Mouse (Mus musculus) v-Abl transformed pro-B cells (cell line): Measurements from ENCODE around the gene P4ha2.

Experiments
- in situ Hi-C, 2 experiments: fragments of 400-800 bp; cut with MboI; formaldehyde crosslinking; loops; one replicate each; pipeline ENCODE4 v1.15.1; 2025; ENCODE audit not compliant: unreplicated experiment in 2 of 2

The P4ha2 gene

DNA sequence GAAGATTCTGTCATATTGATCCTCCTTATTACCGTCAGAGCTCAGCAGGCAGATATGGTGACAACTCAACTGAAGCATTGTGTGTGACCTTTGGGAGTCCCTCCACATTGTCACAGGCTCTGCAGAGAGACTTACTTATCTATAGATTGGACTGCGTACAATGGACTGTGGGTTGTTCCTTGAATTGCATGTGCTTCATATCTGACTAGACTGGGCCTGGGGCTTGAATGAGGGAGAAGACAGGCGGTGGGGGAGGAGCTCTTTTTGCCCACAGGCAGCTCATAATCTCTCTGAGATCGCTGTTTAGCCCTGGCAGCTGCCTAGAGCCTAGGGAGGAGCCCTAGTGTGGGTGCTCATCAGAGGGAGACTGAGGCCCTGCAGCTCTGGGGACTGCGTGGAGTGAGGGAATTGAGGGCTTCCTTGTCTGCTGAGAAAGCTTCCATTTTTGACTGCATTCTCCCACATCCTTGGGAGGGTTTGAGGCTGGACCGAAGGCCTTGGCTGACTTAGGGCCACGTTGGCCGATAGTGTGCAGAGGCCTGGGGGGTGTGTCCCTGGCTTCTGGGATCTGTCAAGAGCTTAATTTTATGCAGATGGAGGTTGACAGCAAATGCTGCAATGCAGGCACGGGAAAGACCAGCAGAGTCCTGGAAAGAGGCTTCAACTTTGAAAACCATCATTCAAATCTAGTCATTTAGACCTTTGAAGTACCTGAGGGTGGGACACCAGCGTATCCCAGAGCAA lies 3.0 kb downstream of the P4ha2 start:
- in situ Hi-C loops, result loop anchor here in 1 of 2 experiments (25.0 kb wide), 1 partner anchor 784 kb away; no protein-coding TSS in a partner anchor

DNA sequence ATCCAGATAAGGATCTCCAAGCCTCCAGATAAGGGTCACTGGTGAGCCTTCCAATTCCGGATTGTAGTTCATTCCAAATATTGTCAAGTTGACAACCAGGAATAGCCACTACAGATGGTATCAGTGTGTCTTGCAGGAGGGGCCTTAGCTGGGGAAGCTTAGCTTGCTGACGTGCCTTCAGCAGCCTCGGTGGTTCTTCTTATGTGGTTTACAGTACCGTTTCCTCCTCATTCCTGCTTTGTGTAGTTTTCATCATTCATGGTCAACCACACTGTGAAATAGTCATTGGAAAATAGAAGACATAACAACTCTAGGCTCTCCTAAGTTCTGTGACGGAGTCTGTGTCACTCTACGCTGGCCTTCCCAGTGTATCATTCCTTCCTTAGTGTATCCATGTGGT lies 5.1 kb downstream of the P4ha2 start:
- in situ Hi-C loops, result loop anchor here in 1 of 2 experiments (25.0 kb wide), 1 partner anchor 782 kb away; no protein-coding TSS in a partner anchor

DNA sequence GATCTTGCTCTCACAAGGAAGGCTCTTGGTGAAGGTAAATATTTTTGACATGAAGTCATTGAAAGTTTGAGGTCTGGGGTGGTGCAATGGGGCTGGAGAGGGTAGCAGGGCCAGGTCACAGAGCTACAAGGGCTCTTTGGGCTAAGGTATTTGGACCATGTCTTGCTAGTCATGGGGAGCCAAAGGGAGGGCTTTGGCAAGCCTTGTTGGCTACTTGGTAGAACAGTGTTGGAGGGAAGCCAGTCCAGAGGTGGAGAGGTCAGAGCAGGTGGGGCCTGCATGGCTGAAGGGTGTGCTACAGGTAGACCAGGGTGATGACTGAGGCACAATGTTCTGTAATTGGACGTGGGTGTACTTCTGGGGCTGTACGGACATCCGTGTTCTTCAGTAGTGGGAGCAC lies 6.8 kb downstream of the P4ha2 start:
- in situ Hi-C loops, result loop anchor here in 1 of 2 experiments (25.0 kb wide), 1 partner anchor 781 kb away; no protein-coding TSS in a partner anchor

DNA sequence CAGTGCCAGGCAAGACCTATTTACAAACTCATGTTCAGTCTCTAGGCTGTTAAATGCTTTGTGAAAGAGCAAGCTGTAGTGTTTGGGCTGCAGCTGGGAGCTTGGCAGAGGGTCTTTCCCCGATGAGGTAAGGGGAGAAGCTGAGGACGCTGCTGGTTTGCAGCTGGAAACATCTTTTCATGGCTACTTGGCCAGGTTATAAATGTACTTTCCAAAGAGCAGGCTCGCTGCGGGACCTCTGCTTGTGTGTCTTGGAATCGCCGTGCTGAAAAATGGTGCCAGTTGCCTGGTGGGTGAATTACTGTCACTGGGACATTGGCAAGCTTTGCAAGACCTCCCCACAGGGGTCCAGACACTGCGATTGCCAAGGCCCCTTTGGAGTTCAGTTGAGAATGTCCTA lies 7.3 kb downstream of the P4ha2 start:
- in situ Hi-C loops, result loop anchor here in 1 of 2 experiments (25.0 kb wide), 1 partner anchor 780 kb away; no protein-coding TSS in a partner anchor

DNA sequence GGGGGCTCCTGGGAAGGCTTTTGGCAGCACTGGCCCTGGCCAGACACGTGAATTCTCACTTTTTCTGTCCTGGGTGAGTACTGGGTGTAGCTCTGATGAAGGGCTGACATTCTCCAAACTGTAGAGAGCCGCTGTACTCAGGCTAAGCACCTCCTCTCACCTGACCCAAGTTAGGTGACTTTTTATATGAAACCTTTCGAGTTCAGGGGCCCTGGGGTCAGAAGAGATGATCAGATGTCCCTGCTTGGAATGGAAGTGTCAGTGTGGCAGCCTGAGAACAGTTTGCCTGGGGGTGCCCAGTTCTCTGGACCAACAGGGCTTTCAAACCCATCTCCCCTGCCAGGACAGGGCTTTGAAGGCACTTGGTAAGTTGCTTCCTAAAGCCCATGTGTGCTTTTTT lies 8.2 kb downstream of the P4ha2 start:
- in situ Hi-C loops, result loop anchor here in 1 of 2 experiments (25.0 kb wide), 1 partner anchor 779 kb away; no protein-coding TSS in a partner anchor

DNA sequence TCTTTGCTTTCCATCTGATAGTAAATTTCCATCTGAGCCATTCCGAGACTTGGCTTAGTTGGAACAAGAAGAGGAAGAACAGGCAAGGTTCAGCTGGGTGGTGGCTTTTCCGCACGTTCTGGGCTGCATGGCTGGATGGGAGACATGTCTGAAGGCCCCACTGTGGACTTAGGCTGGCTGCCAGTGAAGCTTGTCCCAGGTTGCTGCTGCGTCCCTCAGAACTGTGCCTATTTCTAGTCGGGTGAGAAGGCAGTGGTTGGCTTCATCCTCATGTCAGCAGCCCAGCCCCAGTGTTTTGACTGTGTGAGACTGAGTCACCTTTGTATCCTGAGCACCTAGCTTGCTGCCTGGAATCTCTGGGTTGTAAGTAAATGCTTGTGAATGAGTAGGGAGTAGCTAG lies 9.0 kb downstream of the P4ha2 start:
- in situ Hi-C loops, result loop anchor here in 1 of 2 experiments (25.0 kb wide), 1 partner anchor 778 kb away; no protein-coding TSS in a partner anchor

DNA sequence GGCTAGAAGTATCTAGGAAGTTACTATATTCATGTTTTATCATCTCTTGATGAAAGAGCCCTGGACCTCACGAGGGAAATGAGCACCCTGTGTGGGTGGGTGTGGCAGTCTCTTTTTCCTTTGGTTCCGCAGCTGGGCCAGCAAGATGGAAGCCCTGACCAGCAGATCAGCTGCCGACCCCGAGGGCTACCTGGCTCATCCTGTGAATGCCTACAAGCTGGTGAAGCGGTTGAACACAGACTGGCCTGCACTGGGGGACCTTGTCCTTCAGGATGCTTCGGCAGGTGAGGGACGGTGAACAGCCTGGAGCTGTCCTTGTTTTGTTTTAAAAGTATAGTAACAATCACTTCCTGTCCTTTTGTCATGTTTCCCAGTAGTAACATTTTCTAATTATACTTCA lies 11.4 kb downstream of the P4ha2 start:
- in situ Hi-C loops, result loop anchor here in 1 of 2 experiments (25.0 kb wide), 1 partner anchor 776 kb away; no protein-coding TSS in a partner anchor

DNA sequence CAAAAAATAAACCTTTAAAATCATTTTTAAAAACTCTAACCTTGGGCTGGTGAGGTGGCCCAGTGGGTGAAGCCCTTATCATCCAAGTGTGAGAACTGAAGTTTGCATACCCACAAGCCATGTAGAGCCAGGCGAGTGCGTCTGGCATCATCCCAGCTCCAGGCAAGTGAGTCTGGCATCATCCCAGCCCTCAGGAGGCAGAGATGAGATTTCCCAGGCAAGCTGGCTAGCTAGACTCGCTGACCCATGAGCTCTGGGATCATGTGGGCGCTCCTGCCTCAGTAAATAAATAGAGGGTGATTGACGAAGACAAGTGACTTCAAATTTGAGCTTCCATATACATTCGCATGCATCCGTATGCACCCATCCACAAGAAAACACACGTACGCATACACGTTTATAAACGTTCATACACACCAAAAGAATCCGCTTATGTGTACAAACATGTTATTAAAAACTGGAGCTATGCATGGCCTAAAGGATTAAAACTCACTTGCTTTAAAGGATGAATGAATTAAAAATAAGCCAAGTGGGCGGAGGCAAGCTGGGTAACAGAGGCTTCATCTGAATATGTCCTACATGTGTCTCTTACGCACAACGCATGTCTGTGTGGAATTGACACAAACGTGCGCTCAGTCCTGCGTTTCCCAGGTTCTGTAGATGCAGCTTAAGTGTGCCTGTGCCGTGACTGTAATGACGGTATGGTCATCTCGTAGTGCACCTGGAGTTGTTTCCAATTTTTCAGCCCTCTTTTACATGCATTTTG lies 12.3 kb downstream of the P4ha2 start:
- in situ Hi-C loops, result loop anchor here in 1 of 2 experiments (25.0 kb wide), 1 partner anchor 775 kb away; no protein-coding TSS in a partner anchor

DNA sequence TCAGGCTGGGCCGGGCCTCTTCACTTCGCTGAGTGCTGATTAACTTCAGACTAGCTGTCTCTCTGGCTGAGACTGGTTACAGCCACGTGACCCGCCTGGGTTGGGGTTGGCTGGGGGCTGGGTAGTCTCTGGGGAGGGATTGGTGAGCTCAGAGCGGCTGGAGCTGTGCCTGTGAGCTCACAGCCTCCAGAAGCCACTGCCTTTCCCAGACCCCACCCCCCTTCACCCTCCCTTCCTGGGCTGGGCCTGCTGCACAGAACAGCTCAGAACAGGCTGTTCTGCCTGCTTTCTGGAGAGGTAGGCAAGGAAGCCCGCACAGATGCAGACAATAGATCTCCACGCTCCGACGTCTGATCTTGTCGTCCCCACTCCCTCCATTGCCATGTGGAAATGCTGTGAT lies 13.0 kb downstream of the P4ha2 start:
- in situ Hi-C loops, result loop anchor here in 1 of 2 experiments (25.0 kb wide), 1 partner anchor 774 kb away; no protein-coding TSS in a partner anchor

DNA sequence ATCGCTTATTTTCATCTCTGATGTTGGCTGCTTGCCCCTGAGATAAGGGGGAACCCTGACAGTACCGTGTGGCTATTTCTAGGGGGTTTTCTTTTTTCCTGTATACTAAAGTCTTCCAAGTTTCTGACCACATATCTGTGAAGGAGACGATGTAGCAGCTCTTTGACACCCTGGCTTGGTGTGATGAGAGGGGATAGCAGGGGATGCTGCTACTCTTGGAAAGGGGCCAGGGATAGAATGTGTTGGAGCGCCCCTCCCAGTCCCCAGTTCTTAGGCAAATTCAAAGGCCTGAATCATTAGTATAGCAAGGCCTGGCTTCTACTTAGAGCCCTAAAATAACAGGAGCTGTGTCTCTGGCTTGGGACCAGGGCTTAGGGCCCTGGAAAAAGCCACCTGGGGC lies 13.5 kb downstream of the P4ha2 start:
- in situ Hi-C loops, result loop anchor here in 1 of 2 experiments (25.0 kb wide), 1 partner anchor 774 kb away; no protein-coding TSS in a partner anchor

DNA sequence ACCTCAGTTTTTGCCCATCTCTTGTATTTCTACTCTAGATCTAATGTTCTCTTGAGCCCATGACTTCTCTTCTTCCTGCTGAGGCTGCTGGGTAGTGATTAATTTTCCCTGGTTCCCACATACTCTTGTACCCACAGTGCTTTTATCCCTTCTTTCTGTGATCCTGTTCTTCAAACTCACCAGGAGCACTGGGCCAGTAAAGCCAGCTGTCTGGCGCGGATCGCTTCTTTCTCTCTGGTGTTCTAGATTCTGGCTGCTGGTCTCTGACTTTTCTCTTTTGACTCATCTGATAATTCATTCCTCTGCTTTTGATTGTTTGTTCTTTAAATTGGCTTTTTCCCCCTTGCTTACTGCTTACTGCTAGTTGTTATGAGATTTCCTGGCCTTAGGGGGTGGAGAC lies 14.9 kb downstream of the P4ha2 start:
- in situ Hi-C loops, result loop anchor here in 1 of 2 experiments (25.0 kb wide), 1 partner anchor 773 kb away; no protein-coding TSS in a partner anchor

DNA sequence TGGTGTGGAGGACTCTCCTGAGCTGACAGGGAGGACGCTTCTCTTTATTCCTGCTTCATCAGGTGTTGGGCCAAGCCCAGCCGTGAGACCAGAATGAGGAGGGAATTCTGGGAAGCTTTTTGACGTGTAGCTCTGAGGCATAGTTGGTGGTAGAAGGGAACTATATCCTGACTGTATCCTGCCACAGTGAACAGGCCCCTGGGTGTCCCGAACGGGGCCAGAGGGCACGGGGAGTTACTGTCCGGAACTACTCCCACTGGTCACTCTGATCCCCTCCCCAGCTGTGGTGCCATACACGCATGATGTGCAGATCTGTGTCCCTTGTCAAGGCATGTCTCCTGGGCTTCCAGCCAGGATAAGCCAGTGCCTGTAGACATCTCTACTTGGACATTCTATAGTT lies 15.4 kb downstream of the P4ha2 start:
- in situ Hi-C loops, result loop anchor here in 1 of 2 experiments (25.0 kb wide), 1 partner anchor 772 kb away; no protein-coding TSS in a partner anchor

DNA sequence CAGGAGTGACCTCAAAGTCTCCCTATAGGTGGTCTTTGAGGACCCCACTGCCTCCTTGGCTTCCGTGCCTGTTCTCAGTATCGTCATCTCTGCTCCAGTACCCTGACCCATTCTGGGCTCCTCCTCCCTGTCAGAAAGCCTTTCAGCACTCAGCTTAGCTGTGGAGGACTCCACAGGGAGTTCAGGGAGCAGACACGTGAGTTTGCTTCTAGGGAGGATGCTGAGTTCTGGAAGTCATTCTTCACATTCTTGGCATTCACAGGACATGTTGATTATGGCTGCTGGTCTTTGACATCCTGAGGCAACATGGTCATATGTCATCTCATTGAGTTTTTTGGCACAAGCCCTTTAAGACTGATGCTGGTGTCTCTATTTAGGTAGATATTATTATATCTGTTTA lies 16.0 kb downstream of the P4ha2 start:
- in situ Hi-C loops, result loop anchor here in 1 of 2 experiments (25.0 kb wide), 1 partner anchor 771 kb away; no protein-coding TSS in a partner anchor

DNA sequence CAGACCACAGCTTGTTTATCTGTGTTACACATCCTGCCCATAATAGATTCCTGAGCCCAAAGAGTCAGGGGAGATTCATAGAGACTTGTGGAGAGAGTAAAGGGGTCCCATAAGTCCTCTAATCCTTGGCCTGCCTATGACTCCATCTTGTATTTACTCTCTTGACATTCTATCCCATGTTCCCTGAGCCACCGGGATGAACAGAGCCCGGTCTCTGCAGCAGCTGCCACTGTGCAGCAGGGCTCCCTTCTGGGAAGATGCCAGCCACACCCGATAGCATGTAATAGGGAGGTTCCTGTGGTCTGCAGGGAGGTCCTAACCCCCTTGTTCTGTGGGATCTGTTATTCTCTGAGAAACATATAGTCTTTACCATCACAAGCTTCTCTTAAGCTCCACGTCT lies 16.5 kb downstream of the P4ha2 start:
- in situ Hi-C loops, result loop anchor here in 1 of 2 experiments (25.0 kb wide), 1 partner anchor 771 kb away; no protein-coding TSS in a partner anchor

DNA sequence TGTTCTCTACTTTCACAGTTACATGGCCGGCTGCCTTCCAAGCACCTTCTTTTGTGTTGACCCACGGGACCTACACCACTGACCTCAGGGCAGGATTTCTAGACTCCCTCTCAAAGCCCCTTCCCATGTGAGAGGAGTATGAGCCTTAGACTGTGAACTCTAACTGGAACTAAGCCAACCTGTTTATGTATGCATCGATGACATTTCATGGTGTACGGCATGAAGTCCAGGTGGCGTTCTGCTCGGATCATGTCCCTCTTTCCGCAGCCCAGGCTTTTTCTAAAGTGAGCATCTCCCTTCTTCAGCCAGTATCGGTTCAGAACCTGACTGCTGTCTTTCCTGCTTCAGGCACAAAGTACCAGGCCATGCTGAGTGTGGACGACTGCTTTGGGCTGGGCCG lies 17.2 kb downstream of the P4ha2 start:
- in situ Hi-C loops, result loop anchor here in 1 of 2 experiments (25.0 kb wide), 1 partner anchor 770 kb away; no protein-coding TSS in a partner anchor

DNA sequence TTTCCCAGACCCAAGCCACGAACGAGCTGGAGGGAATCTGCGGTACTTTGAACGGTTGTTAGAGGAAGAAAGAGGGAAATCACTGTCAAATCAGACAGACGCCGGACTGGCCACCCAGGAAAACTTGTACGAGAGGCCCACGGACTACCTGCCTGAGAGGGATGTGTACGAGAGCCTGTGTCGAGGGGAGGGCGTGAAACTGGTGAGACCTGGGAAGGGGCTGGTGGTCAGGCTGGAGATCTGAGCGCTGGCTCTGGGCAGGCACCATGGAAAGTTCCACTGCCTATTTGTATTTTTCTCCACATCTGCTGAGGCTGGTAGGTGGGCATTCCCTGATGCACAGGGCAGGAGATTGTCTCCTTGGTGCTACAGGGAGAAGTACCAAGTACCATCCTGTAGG lies 19.2 kb downstream of the P4ha2 start:
- in situ Hi-C loops, result loop anchor here in 1 of 2 experiments (25.0 kb wide), 1 partner anchor 768 kb away; no protein-coding TSS in a partner anchor

DNA sequence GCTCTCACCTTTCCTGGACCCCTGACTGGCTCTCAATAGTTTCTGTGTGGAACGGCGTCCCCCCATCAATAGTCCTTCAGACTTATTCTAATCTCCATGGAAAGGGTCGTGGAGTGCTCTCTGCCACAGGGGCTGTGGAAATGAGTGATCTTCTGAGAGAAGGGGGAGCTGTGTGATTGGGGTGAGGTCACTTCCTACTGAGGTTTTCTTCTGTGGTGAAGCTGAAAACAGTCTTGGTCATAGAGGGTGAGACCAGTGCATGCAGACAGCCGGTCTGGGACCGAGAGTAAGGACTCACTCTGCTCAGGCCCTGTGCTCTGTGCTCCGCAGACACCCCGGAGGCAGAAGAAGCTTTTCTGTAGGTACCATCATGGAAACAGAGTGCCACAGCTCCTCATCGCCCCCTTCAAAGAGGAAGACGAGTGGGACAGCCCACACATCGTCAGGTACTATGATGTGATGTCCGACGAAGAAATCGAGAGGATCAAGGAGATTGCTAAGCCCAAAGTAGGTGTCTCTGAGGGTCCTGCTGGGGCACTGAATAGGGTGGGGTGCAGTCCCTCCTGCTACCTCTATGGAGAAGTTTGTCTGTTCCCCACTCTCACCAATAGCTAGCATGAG lies 20.0 kb downstream of the P4ha2 start:
- in situ Hi-C loops, result loop anchor here in 1 of 2 experiments (25.0 kb wide), 1 partner anchor 767 kb away; no protein-coding TSS in a partner anchor

DNA sequence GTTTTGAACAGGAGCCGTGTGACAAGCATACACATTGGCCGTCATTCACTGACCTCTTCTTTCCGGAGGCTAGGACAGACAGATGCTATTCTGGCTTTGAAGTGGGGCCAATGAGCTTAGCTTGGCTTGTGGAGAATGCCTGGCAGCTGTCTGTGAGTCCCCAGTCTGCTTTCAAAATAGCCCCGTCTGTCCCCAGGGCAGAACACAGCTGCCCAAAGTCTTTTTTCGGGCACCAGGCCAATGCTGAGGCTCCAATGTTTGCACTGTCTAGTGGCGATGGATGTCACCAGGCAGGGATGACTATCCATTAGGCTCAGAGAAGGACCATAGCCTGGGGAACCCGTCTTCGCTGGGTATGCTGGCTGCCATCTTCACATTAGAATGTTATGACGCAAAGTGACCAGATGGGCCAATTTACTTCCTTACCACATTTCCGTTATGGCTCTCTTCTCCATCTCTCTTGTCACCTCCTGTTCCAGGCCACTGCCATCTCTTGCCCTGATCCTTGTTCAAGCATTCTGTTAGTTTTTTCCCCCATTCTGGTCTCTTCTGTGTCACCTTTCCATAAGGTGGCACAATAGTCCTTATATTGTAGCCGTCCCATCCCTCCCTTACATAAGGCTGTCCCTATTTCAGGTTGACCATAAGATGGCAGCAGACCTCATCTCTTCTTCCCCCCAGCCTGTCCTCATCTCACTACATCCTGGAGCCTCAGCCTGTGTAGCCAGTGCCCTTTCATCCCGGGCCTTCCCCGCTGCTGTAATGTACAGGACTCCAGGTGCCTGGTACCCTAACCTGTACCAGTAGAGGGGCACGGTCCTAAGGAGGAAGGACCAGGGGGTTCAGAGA lies 22.7 kb downstream of the P4ha2 start:
- in situ Hi-C loops, result loop anchor here in 1 of 2 experiments (25.0 kb wide), 1 partner anchor 765 kb away; no protein-coding TSS in a partner anchor
